In the genomic region with DNA sequence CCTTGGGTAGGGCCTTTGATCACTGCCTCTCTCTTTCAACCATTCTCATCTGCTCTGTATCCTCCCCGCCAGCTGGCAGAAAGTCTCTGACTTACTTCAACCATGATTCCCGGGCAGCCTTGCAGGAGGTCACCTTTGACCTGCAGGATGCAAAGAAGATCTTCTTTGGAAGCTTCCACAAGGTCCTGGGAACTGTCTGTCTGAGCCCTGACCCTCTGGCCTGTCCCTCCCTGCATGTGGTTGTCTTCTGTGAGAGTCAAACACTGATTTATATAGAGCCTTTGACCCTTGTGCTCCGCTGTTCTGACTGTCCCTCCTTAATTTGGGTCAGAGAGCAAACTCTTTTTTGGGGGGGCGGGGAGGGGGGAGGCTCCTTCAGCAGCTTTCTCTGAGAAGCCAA, we compare ENCODE assay signal across 26 mouse cellular contexts. TPM values are rescaled to one million over a fixed set of nuclear protein-coding genes. Genes with fewer than 3 reads are reported as not detected.
DNase-seq lines count a peak whose midpoint lies in the region; TF ChIP-seq lines count a peak whose summit lies in the region.
"Had no signal": no experiment of that assay in that cellular context is flagged by ENCODE, and none has a peak within 500 bp of the region (broad histone marks: within the 10 kb centered on the region; RNA-seq: fewer than 3 reads in every experiment).

No protein-coding gene starts in this region.

- peak; percentile 23 for DNase-seq in kidney, adult 2 months
- DNase-seq in kidney, postnatal 10 days: no peak
- peak; percentile 68 for DNase-seq in embryo, embryonic 10 days (ENCODE audit: low spot score)
- peak; percentile 35 for DNase-seq in embryo, embryonic 9.5 days (ENCODE audit: extremely low spot score)
- DNase-seq in kidney, postnatal 25 days: peak; percentile 9 to 62
- DNase-seq in left cerebral cortex, adult 9 months (ENCODE audit: low spot score in 2 of 2): no peak
- DNase-seq in urinary bladder, postnatal 25 days (ENCODE audit: low spot score): no peak
- DNase-seq: adrenal gland, postnatal 14 days; cerebellum, adult 11 months; cerebellum, adult 9-10 months; heart, adult 2 months; heart, postnatal 4 days; liver, postnatal 0 days; lung, postnatal 4 days; midbrain, embryonic 14.5 days; right cerebral cortex, postnatal 4 days; thymus, postnatal 4 days had no signal

- 42% methylated on average over 4 of the region's 4 CpGs for WGBS in kidney, adult 2 months

- H3K36me3 ChIP-seq in kidney, adult 2 months (ENCODE audit: control insufficient read depth, insufficient read depth, low read length): no peaks in the 10 kb centered on the region
- H3K36me3 ChIP-seq: heart, embryonic 12.5 days; hindbrain, embryonic 15.5 days; liver, embryonic 12.5 days had no signal

- no peak for TF ChIP-seq CTCF in kidney, adult 2 months (conservative IDR thresholded peaks at IDR 0.05; ENCODE audit: insufficient read depth, insufficient read length, low read depth, low read length)

- no peak overlapping the region for H3K4me3 ChIP-seq in kidney, adult 2 months (ENCODE audit: insufficient read depth, low read depth, low read length)
- H3K4me3 ChIP-seq: forebrain, embryonic 13.5 days; heart, adult 2 months; heart, embryonic 12.5 days; hindbrain, embryonic 15.5 days; layer of hippocampus, adult 2 months; left cerebral cortex, adult 2 months; liver, embryonic 12.5 days; megakaryocyte, embryonic 14.5 days had no signal

- H3K27me3 ChIP-seq in kidney, adult 2 months (replicated peaks; ENCODE audit: control insufficient read depth, insufficient read depth, low read length): no peaks in the 10 kb centered on the region
- H3K27me3 ChIP-seq: forebrain, embryonic 13.5 days; hindbrain, embryonic 15.5 days had no signal

- TF ChIP-seq POLR2A in kidney, adult 2 months (IDR thresholded peaks at IDR 0.05; ENCODE audit: low read depth, low read length): no peak

- H3K27ac ChIP-seq in kidney, adult 2 months (ENCODE audit: insufficient read depth, low read depth, low read length): no peak overlapping the region
- H3K27ac ChIP-seq: forebrain, embryonic 13.5 days; heart, adult 2 months; hindbrain, embryonic 15.5 days; layer of hippocampus, adult 2 months; left cerebral cortex, adult 2 months; liver, embryonic 12.5 days had no signal

- H3K4me1 ChIP-seq in kidney, adult 2 months (ENCODE audit: control insufficient read depth, insufficient read depth, low read length): no peaks in the 10 kb centered on the region
- H3K4me1 ChIP-seq: forebrain, embryonic 13.5 days; hindbrain, embryonic 15.5 days; liver, embryonic 12.5 days had no signal

RNA-seq across cellular contexts. Expression of a gene that starts 20.7 kb away (rescaled TPM):
- 1.2 and 1.3 TPM in 2 replicates for polyA plus RNA-seq in kidney, adult 2 months (2012; rRNA removed)

RNA-seq across cellular contexts. Expression of a gene that starts 36.3 kb away (rescaled TPM):
- polyA plus RNA-seq in kidney, adult 2 months (2012; rRNA removed): 37.8 and 42.6 TPM in 2 replicates
- polyA plus RNA-seq: heart, adult 2 months; inflammation-experienced regulatory T-cells, adult 6 months; spleen, adult 2 months had no signal

RNA-seq across cellular contexts. Expression of a gene that starts 40.0 kb away (rescaled TPM):
- 35.6 and 38.9 TPM in 2 replicates for polyA plus RNA-seq in kidney, adult 2 months (2012; rRNA removed)

RNA-seq across cellular contexts. Expression of a gene that starts 52.6 kb away (rescaled TPM):
- 2.0 and 3.7 TPM in 2 replicates for polyA plus RNA-seq in kidney, adult 2 months (2012; rRNA removed)
- polyA plus RNA-seq: inflammation-experienced regulatory T-cells, adult 6 months had no signal

Comparison
In these comparisons a context has a peak if more than half of its experiments do, and no peak if none do; other contexts are left out.
1. DNase-seq: peak in kidney, adult 2 months (single experiment), embryo, embryonic 10 days (single experiment), embryo, embryonic 9.5 days (single experiment) and kidney, postnatal 25 days (2 of 2); none in kidney, postnatal 10 days (single experiment), left cerebral cortex, adult 9 months (0 of 2) and urinary bladder, postnatal 25 days (single experiment).